Mouse (Mus musculus): ENCODE results near the gene Ambra1. TPM values are rescaled to one million over a fixed set of nuclear protein-coding genes. Genes with fewer than 3 reads are reported as not detected.

Gene Ambra1
- polyA plus RNA-seq, 1 experiment = 19.3 TPM

- Histone ChIP-seq H3K79me2 (ENCODE audit: control insufficient read depth, insufficient read depth) (no peaks in the 10 kb centered on the region), H3K36me3 (ENCODE audit: control insufficient read depth, insufficient read depth) (no peaks in the 10 kb centered on the region), H3K27me3 (ENCODE audit: control insufficient read depth, insufficient read depth, insufficient read length) (no peaks in the 10 kb centered on the region), H3ac (ENCODE audit: control insufficient read depth, insufficient read length) (no peak overlapping the region), H3K4me2 (ENCODE audit: low read depth) (no peak overlapping the region), H3K4me3 (no peak overlapping the region)
- TF ChIP-seq MYOD1 (IDR thresholded peaks at IDR 0.05; ENCODE audit: control insufficient read depth in 1 of 3, insufficient read length in 2 of 3, low read depth in 2 of 3) = no peak
- TF ChIP-seq CEBPB (IDR thresholded peaks at IDR 0.05; ENCODE audit: insufficient read depth, poor library complexity, severe bottlenecking) = no peak
- no peak for TF ChIP-seq POLR2A (IDR thresholded peaks at IDR 0.05; ENCODE audit: insufficient read length, low read depth)
- TF ChIP-seq SRF (IDR thresholded peaks at IDR 0.05; ENCODE audit: control insufficient read depth, insufficient read length, low read depth) = no peak
These were observed 198.8 kb downstream of the Ambra1 start for GRCm38 (mm10) chr2:91928534-91929350.

- no peak overlapping the region for H3K4me3 ChIP-seq
- no peaks in the 10 kb centered on the region for H3K36me3 ChIP-seq (ENCODE audit: control insufficient read depth, insufficient read depth)
- no peak overlapping the region for H3ac ChIP-seq (ENCODE audit: control insufficient read depth, insufficient read length)
- no peaks in the 10 kb centered on the region for H3K27me3 ChIP-seq (ENCODE audit: control insufficient read depth, insufficient read depth, insufficient read length)
- no peaks in the 10 kb centered on the region for H3K79me2 ChIP-seq (ENCODE audit: control insufficient read depth, insufficient read depth)
- TF ChIP-seq CEBPB (IDR thresholded peaks at IDR 0.05; ENCODE audit: insufficient read depth, poor library complexity, severe bottlenecking) = no peak
- no peak for TF ChIP-seq REST (IDR thresholded peaks at IDR 0.05; ENCODE audit: insufficient read depth, insufficient read length)
- no peak for TF ChIP-seq MYOD1 (IDR thresholded peaks at IDR 0.05; ENCODE audit: control insufficient read depth in 1 of 3, insufficient read length in 2 of 3, low read depth in 2 of 3)
- no peak for TF ChIP-seq USF1 (IDR thresholded peaks at IDR 0.05; ENCODE audit: low read depth)
- no peak for TF ChIP-seq POLR2A (IDR thresholded peaks at IDR 0.05; ENCODE audit: insufficient read length, low read depth)
- TF ChIP-seq TCF12 (IDR thresholded peaks at IDR 0.05; ENCODE audit: insufficient read depth, poor library complexity, severe bottlenecking) = no peak
- TF ChIP-seq POLR2AphosphoS2 (IDR thresholded peaks at IDR 0.05; ENCODE audit: insufficient read length, low read depth) = no peak
- no peak for TF ChIP-seq SRF (IDR thresholded peaks at IDR 0.05; ENCODE audit: control insufficient read depth, insufficient read length, low read depth)
- no peak for TF ChIP-seq E2F4 (IDR thresholded peaks at IDR 0.05; ENCODE audit: insufficient read depth)
- no peak for TF ChIP-seq MAX (IDR thresholded peaks at IDR 0.05; ENCODE audit: low read depth)
- TF ChIP-seq TCF3 (IDR thresholded peaks at IDR 0.05; ENCODE audit: insufficient read length, low read depth) = no peak
- no peak overlapping the region for H3K4me2 ChIP-seq (ENCODE audit: low read depth)
These were observed 199.5 kb downstream of the Ambra1 start for GRCm38 (mm10) chr2:91929455-91929854.

GRCm38 (mm10) chr2:91929936-91930335 lies 200.0 kb downstream of the Ambra1 start:
- no peak overlapping the region for H3K4me3 ChIP-seq
- no peak overlapping the region for H3ac ChIP-seq (ENCODE audit: control insufficient read depth, insufficient read length)
- no peaks in the 10 kb centered on the region for H3K27me3 ChIP-seq (ENCODE audit: control insufficient read depth, insufficient read depth, insufficient read length)
- H3K4me2 ChIP-seq (ENCODE audit: low read depth) = no peak overlapping the region
- H3K36me3 ChIP-seq (ENCODE audit: control insufficient read depth, insufficient read depth) = no peaks in the 10 kb centered on the region
- H3K79me2 ChIP-seq (ENCODE audit: control insufficient read depth, insufficient read depth) = no peaks in the 10 kb centered on the region
- no peak for TF ChIP-seq MYOG (IDR thresholded peaks at IDR 0.05; ENCODE audit: control insufficient read depth in 1 of 3, insufficient read depth in 1 of 3, insufficient read length in 2 of 3, low read depth in 2 of 3)
- TF ChIP-seq REST (IDR thresholded peaks at IDR 0.05; ENCODE audit: insufficient read depth, insufficient read length) = no peak
- no peak for TF ChIP-seq POLR2A (IDR thresholded peaks at IDR 0.05; ENCODE audit: insufficient read length, low read depth)
- TF ChIP-seq E2F4 (IDR thresholded peaks at IDR 0.05; ENCODE audit: insufficient read depth) = no peak
- TF ChIP-seq MYOD1 (IDR thresholded peaks at IDR 0.05; ENCODE audit: control insufficient read depth in 1 of 3, insufficient read length in 2 of 3, low read depth in 2 of 3) = no peak
- no peak for TF ChIP-seq MAX (IDR thresholded peaks at IDR 0.05; ENCODE audit: low read depth)
- TF ChIP-seq SRF (IDR thresholded peaks at IDR 0.05; ENCODE audit: control insufficient read depth, insufficient read length, low read depth) = no peak
- TF ChIP-seq TCF3 (IDR thresholded peaks at IDR 0.05; ENCODE audit: insufficient read length, low read depth) = no peak
- no peak for TF ChIP-seq POLR2AphosphoS2 (IDR thresholded peaks at IDR 0.05; ENCODE audit: insufficient read length, low read depth)
- no peak for TF ChIP-seq USF1 (IDR thresholded peaks at IDR 0.05; ENCODE audit: low read depth)
- TF ChIP-seq TCF12 (IDR thresholded peaks at IDR 0.05; ENCODE audit: insufficient read depth, poor library complexity, severe bottlenecking) = no peak
- no peak for TF ChIP-seq CEBPB (IDR thresholded peaks at IDR 0.05; ENCODE audit: insufficient read depth, poor library complexity, severe bottlenecking)

- Histone ChIP-seq H3K4me2 (ENCODE audit: low read depth) (no peak overlapping the region), H3K36me3 (ENCODE audit: control insufficient read depth, insufficient read depth) (no peaks in the 10 kb centered on the region), H3K4me3 (no peak overlapping the region), H3ac (ENCODE audit: control insufficient read depth, insufficient read length) (no peak overlapping the region), H3K27me3 (ENCODE audit: control insufficient read depth, insufficient read depth, insufficient read length) (no peaks in the 10 kb centered on the region), H3K79me2 (ENCODE audit: control insufficient read depth, insufficient read depth) (no peaks in the 10 kb centered on the region)
- TF ChIP-seq SRF (IDR thresholded peaks at IDR 0.05; ENCODE audit: control insufficient read depth, insufficient read length, low read depth) (no peak), TCF3 (IDR thresholded peaks at IDR 0.05; ENCODE audit: insufficient read length, low read depth) (no peak), REST (IDR thresholded peaks at IDR 0.05; ENCODE audit: insufficient read depth, insufficient read length) (no peak), MYOD1 (IDR thresholded peaks at IDR 0.05; ENCODE audit: control insufficient read depth in 1 of 3, insufficient read length in 2 of 3, low read depth in 2 of 3) (no peak), MYOG (IDR thresholded peaks at IDR 0.05; ENCODE audit: control insufficient read depth in 1 of 3, insufficient read depth in 1 of 3, insufficient read length in 2 of 3, low read depth in 2 of 3) (no peak)
These were observed 200.9 kb downstream of the Ambra1 start for GRCm38 (mm10) chr2:91930761-91931291.

All from myocyte (in vitro differentiated cells).